Mouse (Mus musculus): Measurements from ENCODE around the gene Fbn1. TPM values are rescaled to one million over a fixed set of nuclear protein-coding genes. Genes with fewer than 3 reads are reported as not detected.
"Not testable (repeated sequence)": the region's sequence is repeated elsewhere in the genome, so short reads cannot be mapped to it uniquely, and the experiment has no call there.

The Fbn1 gene
- polyA plus RNA-seq, 1 experiment from 2014 or later = 16.8 TPM

GRCm38 (mm10) chr2:125303764-125304384 is 203.9 kb downstream of the Fbn1 start:
- Histone ChIP-seq H3K9me3 (no peaks in the 10 kb centered on the region), H3K27ac (no peak overlapping the region), H3K27me3 (ENCODE audit: insufficient read depth, poor library complexity, severe bottlenecking) (no peaks in the 10 kb centered on the region), H3K4me1 (no peaks in the 10 kb centered on the region), H3K36me3 (peaks cover 62% of the 10 kb centered on the region), H3K4me3 (no peak overlapping the region)
- WGBS = 66% methylated on average over 5 of the region's 5 CpGs
- no peak for DNase-seq (ENCODE audit: low spot score)

- H3K27me3 ChIP-seq (ENCODE audit: insufficient read depth, poor library complexity, severe bottlenecking) = no peaks in the 10 kb centered on the region
- H3K27ac ChIP-seq = no peak overlapping the region
- no peak for DNase-seq (ENCODE audit: low spot score)
- no peaks in the 10 kb centered on the region for H3K4me1 ChIP-seq
- WGBS = 76% methylated on average over 8 of the region's 8 CpGs
- H3K4me3 ChIP-seq = no peak overlapping the region
- peaks cover 52% of the 10 kb centered on the region for H3K36me3 ChIP-seq
- no peaks in the 10 kb centered on the region for H3K9me3 ChIP-seq
Measured at GRCm38 (mm10) chr2:125302625-125302924, 205.2 kb downstream of the Fbn1 start.

GRCm38 (mm10) chr2:125301877-125302624 is 205.7 kb downstream of the Fbn1 start:
- 60% methylated on average over 9 of the region's 9 CpGs for WGBS
- no peak for DNase-seq (ENCODE audit: low spot score)
- Histone ChIP-seq H3K27me3 (ENCODE audit: insufficient read depth, poor library complexity, severe bottlenecking) (no peaks in the 10 kb centered on the region), H3K4me1 (no peaks in the 10 kb centered on the region), H3K27ac (no peak overlapping the region), H3K9me3 (no peaks in the 10 kb centered on the region), H3K4me3 (no peak overlapping the region), H3K36me3 (peaks cover 48% of the 10 kb centered on the region)

GRCm38 (mm10) chr2:125298841-125299240 is 209.0 kb downstream of the Fbn1 start:
- Histone ChIP-seq H3K9me3 (no peaks in the 10 kb centered on the region), H3K4me1 (no peaks in the 10 kb centered on the region), H3K4me3 (no peak overlapping the region), H3K27me3 (ENCODE audit: insufficient read depth, poor library complexity, severe bottlenecking) (no peaks in the 10 kb centered on the region), H3K36me3 (peaks cover 24% of the 10 kb centered on the region), H3K27ac (no peak overlapping the region)
- 88% methylated on average over 1 of the region's 1 CpGs for WGBS
- no peak for DNase-seq (ENCODE audit: low spot score)

- no peaks in the 10 kb centered on the region for H3K27me3 ChIP-seq (ENCODE audit: insufficient read depth, poor library complexity, severe bottlenecking)
- peaks cover 3% of the 10 kb centered on the region; the same call in 1 of the 2 replicates for H3K4me1 ChIP-seq
- WGBS = 93% methylated on average over 3 of the region's 3 CpGs
- no peak overlapping the region for H3K27ac ChIP-seq
- H3K4me3 ChIP-seq = no peak overlapping the region
- H3K36me3 ChIP-seq = 0 out of 2 replicates have a peak, but pooled peaks cover 2% of the 10 kb centered on the region
- no peak for DNase-seq (ENCODE audit: low spot score)
- no peaks in the 10 kb centered on the region for H3K9me3 ChIP-seq
Measured at GRCm38 (mm10) chr2:125295526-125295925, 212.3 kb downstream of the Fbn1 start.

GRCm38 (mm10) chr2:125293969-125294491 is 213.8 kb downstream of the Fbn1 start:
- no peak overlapping the region for H3K27ac ChIP-seq
- DNase-seq (ENCODE audit: low spot score) = no peak
- no peaks in the 10 kb centered on the region for H3K27me3 ChIP-seq (ENCODE audit: insufficient read depth, poor library complexity, severe bottlenecking)
- WGBS = 76% methylated on average over 5 of the region's 5 CpGs
- H3K4me1 ChIP-seq = peaks cover 3% of the 10 kb centered on the region; the same call in 1 of the 2 replicates
- H3K36me3 ChIP-seq = 0 out of 2 replicates have a peak, but pooled peaks cover 2% of the 10 kb centered on the region
- no peak overlapping the region for H3K4me3 ChIP-seq
- H3K9me3 ChIP-seq = no peaks in the 10 kb centered on the region

GRCm38 (mm10) chr2:125292616-125293015 is 215.2 kb downstream of the Fbn1 start:
- Histone ChIP-seq H3K9me3 (no peaks in the 10 kb centered on the region), H3K4me1 (peaks cover 3% of the 10 kb centered on the region; the same call in 1 of the 2 replicates), H3K27ac (no peak overlapping the region), H3K36me3 (0 out of 2 replicates have a peak, but pooled peaks cover 2% of the 10 kb centered on the region), H3K27me3 (ENCODE audit: insufficient read depth, poor library complexity, severe bottlenecking) (no peaks in the 10 kb centered on the region), H3K4me3 (no peak overlapping the region)
- no peak for DNase-seq (ENCODE audit: low spot score)
- WGBS = 49% methylated on average over 7 of the region's 7 CpGs

- no peaks in the 10 kb centered on the region for H3K9me3 ChIP-seq
- no peak overlapping the region for H3K4me3 ChIP-seq
- peaks cover 3% of the 10 kb centered on the region; the same call in 1 of the 2 replicates for H3K4me1 ChIP-seq
- WGBS = 64% methylated on average over 1 of the region's 1 CpGs
- no peak for DNase-seq (ENCODE audit: low spot score)
- H3K36me3 ChIP-seq = no peaks in the 10 kb centered on the region
- no peak overlapping the region for H3K27ac ChIP-seq
- H3K27me3 ChIP-seq (ENCODE audit: insufficient read depth, poor library complexity, severe bottlenecking) = no peaks in the 10 kb centered on the region
Measured at GRCm38 (mm10) chr2:125291101-125291500, 216.7 kb downstream of the Fbn1 start.

GRCm38 (mm10) chr2:125290197-125290965 is 217.4 kb downstream of the Fbn1 start:
- H3K27me3 ChIP-seq (ENCODE audit: insufficient read depth, poor library complexity, severe bottlenecking) = no peaks in the 10 kb centered on the region
- H3K4me1 ChIP-seq = peaks cover 3% of the 10 kb centered on the region; the same call in 1 of the 2 replicates
- no peak for DNase-seq (ENCODE audit: low spot score)
- 82% methylated on average over 10 of the region's 10 CpGs for WGBS
- no peak overlapping the region for H3K27ac ChIP-seq
- no peaks in the 10 kb centered on the region for H3K36me3 ChIP-seq
- H3K9me3 ChIP-seq = no peaks in the 10 kb centered on the region
- H3K4me3 ChIP-seq = no peak overlapping the region

GRCm38 (mm10) chr2:125285777-125286176 is 222.0 kb downstream of the Fbn1 start:
- no peaks in the 10 kb centered on the region for H3K27me3 ChIP-seq (ENCODE audit: insufficient read depth, poor library complexity, severe bottlenecking)
- no peak for DNase-seq (ENCODE audit: low spot score)
- H3K9me3 ChIP-seq = no peaks in the 10 kb centered on the region
- 80% methylated on average over 4 of the region's 4 CpGs for WGBS
- no peak overlapping the region for H3K27ac ChIP-seq
- no peaks in the 10 kb centered on the region; the same call in 1 of the 2 replicates for H3K4me1 ChIP-seq
- no peaks in the 10 kb centered on the region for H3K36me3 ChIP-seq
- H3K4me3 ChIP-seq = no peak overlapping the region

- 65% methylated on average over 14 of the region's 14 CpGs for WGBS
- no peaks in the 10 kb centered on the region for H3K27me3 ChIP-seq (ENCODE audit: insufficient read depth, poor library complexity, severe bottlenecking)
- H3K4me3 ChIP-seq = no peak overlapping the region
- no peaks in the 10 kb centered on the region for H3K9me3 ChIP-seq
- no peak overlapping the region for H3K27ac ChIP-seq
- peaks cover 11% of the 10 kb centered on the region for H3K4me1 ChIP-seq
- no peaks in the 10 kb centered on the region for H3K36me3 ChIP-seq
- DNase-seq (ENCODE audit: low spot score) = no peak
Measured at GRCm38 (mm10) chr2:125282334-125283206, 225.2 kb downstream of the Fbn1 start.

GRCm38 (mm10) chr2:125279995-125280394 is 227.8 kb downstream of the Fbn1 start:
- 80% methylated on average over 9 of the region's 9 CpGs for WGBS
- H3K27ac ChIP-seq; H3K27me3 ChIP-seq (ENCODE audit: insufficient read depth, poor library complexity, severe bottlenecking); H3K9me3 ChIP-seq; H3K4me3 ChIP-seq; DNase-seq (ENCODE audit: low spot score); H3K36me3 ChIP-seq: not testable (repeated sequence)
- H3K4me1 ChIP-seq = peaks cover 11% of the 10 kb centered on the region
